Mouse (Mus musculus): Measurements from ENCODE around the gene Zfyve26.

GRCm38 (mm10) chr12:79260154-79260553, 36.0 kb downstream of the Zfyve26 start:
- TF ChIP-seq POLR2A (IDR thresholded peaks at IDR 0.05; ENCODE audit: insufficient read depth, low read depth, low read length): no peak
- TF ChIP-seq CTCF (IDR thresholded peaks at IDR 0.05; ENCODE audit: insufficient read depth, low read depth, low read length): no peak
